Mouse (Mus musculus) adrenal gland, postnatal 36 days (tissue): ENCODE results near the gene Etl4. TPM values are rescaled to one million over a fixed set of nuclear protein-coding genes. Genes with fewer than 3 reads are reported as not detected.

Source experiments
- DNase-seq, 2 experiments: peaks; one replicate each; pipeline ENCODE4 v3.0.0; 2021; ENCODE audit warnings: mixed read lengths in 1 of 2
- total RNA-seq, 2 experiments: library from RNA; stranded (reverse); gene quantifications; 2 replicates each; pipeline ENCODE4 v1.2.3; 2021

Gene Etl4
- total RNA-seq, 2 experiments from 2014 or later = 20.2 to 27.6 TPM

- DNase-seq = peak; percentile 12 to 33
Measured at GRCm38 (mm10) chr2:20520636-20521595, 611.3 kb downstream of the Etl4 start.

GRCm38 (mm10) chr2:20521686-20522285, 612.2 kb downstream of the Etl4 start:
- DNase-seq = no peak

GRCm38 (mm10) chr2:20523636-20524035, 614.1 kb downstream of the Etl4 start:
- no peak for DNase-seq

- peak; percentile 9 to 23 for DNase-seq
Measured at GRCm38 (mm10) chr2:20525879-20526593, 616.5 kb downstream of the Etl4 start.

- no peak for DNase-seq
Measured at GRCm38 (mm10) chr2:20526856-20527255, 617.3 kb downstream of the Etl4 start.

- no peak for DNase-seq
Measured at GRCm38 (mm10) chr2:20532623-20533022, 623.0 kb downstream of the Etl4 start.

GRCm38 (mm10) chr2:20537785-20538184, 628.2 kb downstream of the Etl4 start:
- no peak for DNase-seq

- DNase-seq = no peak
Measured at GRCm38 (mm10) chr2:20538871-20539270, 629.3 kb downstream of the Etl4 start.

- no peak for DNase-seq
Measured at GRCm38 (mm10) chr2:20541261-20541660, 631.7 kb downstream of the Etl4 start.

GRCm38 (mm10) chr2:20542286-20542685, 632.7 kb downstream of the Etl4 start:
- no peak for DNase-seq

- no peak for DNase-seq
Measured at GRCm38 (mm10) chr2:20545624-20546023, 636.0 kb downstream of the Etl4 start.

GRCm38 (mm10) chr2:20546496-20547348, 637.1 kb downstream of the Etl4 start:
- DNase-seq = no peak

GRCm38 (mm10) chr2:20547349-20547677, 637.7 kb downstream of the Etl4 start:
- DNase-seq = no peak

GRCm38 (mm10) chr2:20547686-20548624, 638.4 kb downstream of the Etl4 start:
- no peak for DNase-seq

- no peak for DNase-seq
Measured at GRCm38 (mm10) chr2:20549065-20549464, 639.5 kb downstream of the Etl4 start.

- DNase-seq = no peak
Measured at GRCm38 (mm10) chr2:20549996-20550395, 640.4 kb downstream of the Etl4 start.

GRCm38 (mm10) chr2:20555706-20556105, 646.1 kb downstream of the Etl4 start:
- DNase-seq = no peak

GRCm38 (mm10) chr2:20559083-20559482, 649.5 kb downstream of the Etl4 start:
- DNase-seq = no peak

GRCm38 (mm10) chr2:20559723-20560122, 650.1 kb downstream of the Etl4 start:
- DNase-seq = no peak

GRCm38 (mm10) chr2:20560581-20560980, 651.0 kb downstream of the Etl4 start:
- no peak for DNase-seq

GRCm38 (mm10) chr2:20563036-20563435, 653.5 kb downstream of the Etl4 start:
- no peak for DNase-seq
